Mouse (Mus musculus) urinary bladder, postnatal 25 days (tissue): ENCODE measurements around the gene Rnf5.
A peak's percentile ranks its signal among the peaks of the same experiment; 100 is the strongest.

Experiments
- DNase-seq: peaks from one replicate; pipeline ENCODE4 v3.0.0; 2022; ENCODE audit warnings: low spot score

The Rnf5 gene

GRCm38 (mm10) chr17:34632261-34632691, 28.8 kb upstream of the Rnf5 start:
- DNase-seq, result peak; percentile 72

- DNase-seq, result no peak
These were observed 28.2 kb upstream of the Rnf5 start for GRCm38 (mm10) chr17:34631647-34632046.

- DNase-seq, result no peak
These were observed 27.3 kb upstream of the Rnf5 start for GRCm38 (mm10) chr17:34630761-34631301.

- DNase-seq, result no peak
These were observed 26.5 kb upstream of the Rnf5 start for GRCm38 (mm10) chr17:34629796-34630603.

- DNase-seq, result no peak
These were observed 25.8 kb upstream of the Rnf5 start, which contains the start of gene Prrt1 for GRCm38 (mm10) chr17:34629221-34629751. Prrt1 (plus strand) TSS chr17:34629533.

- DNase-seq, result no peak
These were observed 25.1 kb upstream of the Rnf5 start for GRCm38 (mm10) chr17:34628644-34628967.

GRCm38 (mm10) chr17:34627943-34628643, 24.6 kb upstream of the Rnf5 start, which contains the start of gene Ppt2:
Ppt2 (minus strand) TSS chr17:34628510.
- DNase-seq, result peak; percentile 43

GRCm38 (mm10) chr17:34627093-34627942, 23.8 kb upstream of the Rnf5 start:
- DNase-seq, result peak; percentile 66

GRCm38 (mm10) chr17:34626773-34627092, 23.2 kb upstream of the Rnf5 start:
- DNase-seq, result no peak

GRCm38 (mm10) chr17:34626062-34626772, 22.7 kb upstream of the Rnf5 start:
- no peak for DNase-seq

- no peak for DNase-seq
These were observed 21.5 kb upstream of the Rnf5 start for GRCm38 (mm10) chr17:34624981-34625380.

- DNase-seq, result no peak
These were observed 19.7 kb upstream of the Rnf5 start for GRCm38 (mm10) chr17:34623161-34623560.

GRCm38 (mm10) chr17:34621006-34621405, 17.5 kb upstream of the Rnf5 start:
- no peak for DNase-seq

- peak; percentile 70 for DNase-seq
These were observed 15.5 kb upstream of the Rnf5 start for GRCm38 (mm10) chr17:34618999-34619398.

GRCm38 (mm10) chr17:34615871-34616270, 12.4 kb upstream of the Rnf5 start, which contains the start of gene Egfl8:
Egfl8 (minus strand) TSS chr17:34615971.
- DNase-seq, result no peak

- no peak for DNase-seq
These were observed 10.3 kb upstream of the Rnf5 start for GRCm38 (mm10) chr17:34613830-34614229.

- DNase-seq, result no peak
These were observed 9.7 kb upstream of the Rnf5 start for GRCm38 (mm10) chr17:34613054-34613645.

GRCm38 (mm10) chr17:34611050-34611449, 7.6 kb upstream of the Rnf5 start:
- no peak for DNase-seq

GRCm38 (mm10) chr17:34607997-34608396, 4.5 kb upstream of the Rnf5 start:
- no peak for DNase-seq

GRCm38 (mm10) chr17:34606186-34607039, 2.9 kb upstream of the Rnf5 start:
- DNase-seq, result no peak
